Comparison of ENCODE assay signal across 8 mouse cellular contexts in the genomic region with DNA sequence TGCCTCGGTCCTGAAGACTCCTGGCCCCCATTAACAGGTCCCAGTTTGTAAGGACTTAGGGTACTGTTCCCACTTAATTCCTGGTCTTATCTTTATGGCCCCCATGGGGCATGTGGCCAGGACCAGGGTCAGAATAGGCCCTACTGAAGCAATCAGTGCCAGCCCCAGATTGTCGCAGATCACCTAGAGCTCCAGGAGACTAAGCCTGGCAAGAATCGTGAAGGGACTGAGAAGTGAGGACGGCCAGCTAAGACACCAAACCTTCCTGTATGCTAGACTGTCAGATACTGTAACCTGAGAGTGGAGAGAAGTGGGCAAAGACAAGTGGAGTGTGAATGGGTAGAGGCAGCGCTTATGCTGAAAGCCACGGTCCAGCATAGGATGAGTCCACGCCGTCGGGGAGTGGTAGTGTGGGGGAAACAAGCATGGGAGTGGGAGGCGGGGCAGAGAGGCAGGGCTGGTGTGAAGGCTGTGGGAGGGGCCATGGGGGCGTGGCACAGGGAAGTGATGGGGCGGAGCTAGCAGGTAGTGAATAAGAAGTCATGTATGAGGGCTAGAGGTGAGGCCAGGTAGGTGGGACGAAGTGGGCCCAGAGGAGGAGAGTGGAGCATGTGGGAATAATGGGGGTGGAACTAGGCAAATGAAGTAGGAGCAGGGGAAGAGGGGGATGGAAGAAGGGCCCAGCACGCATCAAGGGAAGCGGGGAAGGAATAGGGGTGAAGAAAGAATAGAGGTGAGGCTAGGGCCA. TPM values are rescaled to one million over a fixed set of nuclear protein-coding genes. Genes with fewer than 3 reads are reported as not detected.
DNase-seq lines count a peak whose midpoint lies in the region; ATAC-seq and TF ChIP-seq lines count a peak whose summit lies in the region.

No protein-coding gene starts in this region.

- H3K9ac ChIP-seq in forebrain, embryonic 13.5 days: no peak overlapping the region
- H3K9ac ChIP-seq in limb, embryonic 11.5 days (ENCODE audit: low read length): no peak overlapping the region
- H3K9ac ChIP-seq in midbrain, embryonic 13.5 days (replicated peaks): no peak overlapping the region; the same call in 1 of the 2 replicates
- H3K9ac ChIP-seq in heart, adult 2 months (ENCODE audit: low read depth, low read length): no peak overlapping the region

- DNase-seq in thymus, postnatal 14 days: peak; percentile 35
- DNase-seq in thymus, adult 18-20 months: no peak
- peak; percentile 43 for DNase-seq in limb, embryonic 11.5 days (ENCODE audit: low spot score)
- DNase-seq in adrenal gland, postnatal 4 days (ENCODE audit: low spot score in 2 of 2): no peak
- DNase-seq in heart, adult 2 months: no peak

- peak overlapping the region; percentile 83 for H3K4me2 ChIP-seq in forebrain, embryonic 13.5 days
- H3K4me2 ChIP-seq in limb, embryonic 11.5 days (ENCODE audit: low read depth, severe bottlenecking): no peak overlapping the region
- H3K4me2 ChIP-seq in midbrain, embryonic 13.5 days (replicated peaks): peak overlapping the region; percentile 89

- no peak for TF ChIP-seq CTCF in heart, adult 2 months (IDR thresholded peaks at IDR 0.05)

- H3K4me1 ChIP-seq in forebrain, embryonic 13.5 days: peaks cover 20% of the 10 kb centered on the region
- H3K4me1 ChIP-seq in limb, embryonic 11.5 days (ENCODE audit: control insufficient read depth, insufficient read depth, low read length): no peaks in the 10 kb centered on the region
- peaks cover 26% of the 10 kb centered on the region for H3K4me1 ChIP-seq in midbrain, embryonic 13.5 days (replicated peaks)
- H3K4me1 ChIP-seq in heart, adult 2 months (ENCODE audit: control insufficient read depth, insufficient read depth, low read length): no peaks in the 10 kb centered on the region

- no peaks in the 10 kb centered on the region for H3K9me3 ChIP-seq in forebrain, embryonic 13.5 days (replicated peaks)
- no peaks in the 10 kb centered on the region for H3K9me3 ChIP-seq in limb, embryonic 11.5 days (ENCODE audit: control insufficient read depth, low read length)
- no peaks in the 10 kb centered on the region for H3K9me3 ChIP-seq in midbrain, embryonic 13.5 days

- peaks cover 22% of the 10 kb centered on the region for H3K27me3 ChIP-seq in forebrain, embryonic 13.5 days
- peaks cover 4% of the 10 kb centered on the region; the same call in 1 of the 2 replicates for H3K27me3 ChIP-seq in limb, embryonic 11.5 days (ENCODE audit: control insufficient read depth, insufficient read depth, low read length)
- peaks cover 21% of the 10 kb centered on the region for H3K27me3 ChIP-seq in midbrain, embryonic 13.5 days
- peaks cover 5% of the 10 kb centered on the region for H3K27me3 ChIP-seq in heart, adult 2 months (ENCODE audit: control insufficient read depth, insufficient read depth, low read length)

- intact Hi-C loops in heart, adult 2 months (cut with DNase I): no loop called here

- TF ChIP-seq EP300 in heart, adult 2 months (IDR thresholded peaks at IDR 0.05; ENCODE audit: insufficient read depth, low read depth, low read length): no peak

- peak; percentile 19 for ATAC-seq in forebrain, embryonic 13.5 days
- peak; percentile 31; the same call in 1 of the 2 replicates for ATAC-seq in limb, embryonic 11.5 days (ENCODE audit: insufficient number of reproducible peaks, low FRiP score, low TSS enrichment, low read depth)
- ATAC-seq in midbrain, embryonic 13.5 days: 0 out of 2 replicates have a peak, but pooled peaks have one; percentile 14
- ATAC-seq in activated CD4-positive, CD25-positive, alpha-beta regulatory T cell, adult 4 months: no peak

- H3K27ac ChIP-seq in forebrain, embryonic 13.5 days: no peak overlapping the region
- no peak overlapping the region for H3K27ac ChIP-seq in limb, embryonic 11.5 days (replicated peaks; ENCODE audit: low read depth, low read length)
- H3K27ac ChIP-seq in midbrain, embryonic 13.5 days: no peak overlapping the region
- no peak overlapping the region for H3K27ac ChIP-seq in heart, adult 2 months

- peaks cover 19% of the 10 kb centered on the region for H3K36me3 ChIP-seq in forebrain, embryonic 13.5 days (ENCODE audit: poor library complexity, severe bottlenecking)
- no peaks in the 10 kb centered on the region for H3K36me3 ChIP-seq in limb, embryonic 11.5 days (ENCODE audit: control insufficient read depth, insufficient read depth, low read length)
- H3K36me3 ChIP-seq in midbrain, embryonic 13.5 days: peaks cover 17% of the 10 kb centered on the region
- no peaks in the 10 kb centered on the region for H3K36me3 ChIP-seq in heart, adult 2 months (ENCODE audit: control insufficient read depth, insufficient read depth, low read length)

- H3K4me3 ChIP-seq in forebrain, embryonic 13.5 days: peak overlapping the region; percentile 82
- no peak overlapping the region for H3K4me3 ChIP-seq in limb, embryonic 11.5 days (ENCODE audit: low read depth, low read length)
- peak overlapping the region; percentile 85 for H3K4me3 ChIP-seq in midbrain, embryonic 13.5 days (replicated peaks)
- H3K4me3 ChIP-seq in heart, adult 2 months: no peak overlapping the region

- H3K79me2 ChIP-seq in heart, adult 2 months (replicated peaks; ENCODE audit: control insufficient read depth, insufficient read depth, low read length): no peaks in the 10 kb centered on the region

- TF ChIP-seq POLR2A in heart, adult 2 months (IDR thresholded peaks at IDR 0.05; ENCODE audit: insufficient read depth, low read depth, low read length): no peak

- WGBS in forebrain, embryonic 13.5 days: 9% methylated on average over 15 of the region's 15 CpGs
- WGBS in limb, embryonic 11.5 days: 5% methylated on average over 15 of the region's 15 CpGs
- 15% methylated on average over 15 of the region's 15 CpGs for WGBS in midbrain, embryonic 13.5 days
- WGBS in heart, adult 2 months: 10% methylated on average over 15 of the region's 15 CpGs

RNA-seq across cellular contexts. Expression of a gene that starts 8.7 kb away (rescaled TPM):
- polyA plus RNA-seq in forebrain, embryonic 13.5 days (2015; fragmentation: Nextera tagmentation; extraction: Ambion mirVana): 50.9 and 54.0 TPM in 2 replicates
- polyA plus RNA-seq in limb, embryonic 11.5 days (2014; fragmentation: Nextera tagmentation; extraction: Ambion mirVana): 12.9 and 13.0 TPM in 2 replicates
- 61.9 and 70.6 TPM in 2 replicates for polyA plus RNA-seq in midbrain, embryonic 13.5 days (2015; fragmentation: Nextera tagmentation; extraction: Ambion mirVana)
- polyA plus RNA-seq in activated CD4-positive, CD25-positive, alpha-beta regulatory T cell, adult 4 months (2017; shearing (Covaris generic)): under 1 TPM; 0.50 to 0.86 TPM
- total RNA-seq in adrenal gland, postnatal 4 days (2021): 10 to 100 TPM; 28.9 to 30.7 TPM
- under 1 TPM; 0.27 to 0.31 TPM for total RNA-seq in heart, adult 2 months (2021)
- 0.70 and 0.73 TPM in 2 replicates for polyA plus RNA-seq in heart, adult 2 months (2012; rRNA removed)

Comparison
In these comparisons a context has a peak if more than half of its experiments do, and no peak if none do; other contexts are left out.
1. DNase-seq: peak in thymus, postnatal 14 days (single experiment) and limb, embryonic 11.5 days (single experiment); none in thymus, adult 18-20 months (0 of 2), adrenal gland, postnatal 4 days (0 of 2) and heart, adult 2 months (0 of 2).
2. H3K4me3 ChIP-seq: peak in forebrain, embryonic 13.5 days (single experiment) and midbrain, embryonic 13.5 days (single experiment); none in limb, embryonic 11.5 days (single experiment) and heart, adult 2 months (single experiment).